Mouse (Mus musculus) fibroblast of lung, adult 2 months (primary cell): Measurements from ENCODE around the gene Ryr1.
"Not testable (repeated sequence)": the region's sequence is repeated elsewhere in the genome, so short reads cannot be mapped to it uniquely, and the experiment has no call there.

Source experiments
- DNase-seq: peaks from one replicate; pipeline ENCODE4 v3.0.0-alpha.2; 2011; ENCODE audit warnings: low read depth

Gene Ryr1

DNA sequence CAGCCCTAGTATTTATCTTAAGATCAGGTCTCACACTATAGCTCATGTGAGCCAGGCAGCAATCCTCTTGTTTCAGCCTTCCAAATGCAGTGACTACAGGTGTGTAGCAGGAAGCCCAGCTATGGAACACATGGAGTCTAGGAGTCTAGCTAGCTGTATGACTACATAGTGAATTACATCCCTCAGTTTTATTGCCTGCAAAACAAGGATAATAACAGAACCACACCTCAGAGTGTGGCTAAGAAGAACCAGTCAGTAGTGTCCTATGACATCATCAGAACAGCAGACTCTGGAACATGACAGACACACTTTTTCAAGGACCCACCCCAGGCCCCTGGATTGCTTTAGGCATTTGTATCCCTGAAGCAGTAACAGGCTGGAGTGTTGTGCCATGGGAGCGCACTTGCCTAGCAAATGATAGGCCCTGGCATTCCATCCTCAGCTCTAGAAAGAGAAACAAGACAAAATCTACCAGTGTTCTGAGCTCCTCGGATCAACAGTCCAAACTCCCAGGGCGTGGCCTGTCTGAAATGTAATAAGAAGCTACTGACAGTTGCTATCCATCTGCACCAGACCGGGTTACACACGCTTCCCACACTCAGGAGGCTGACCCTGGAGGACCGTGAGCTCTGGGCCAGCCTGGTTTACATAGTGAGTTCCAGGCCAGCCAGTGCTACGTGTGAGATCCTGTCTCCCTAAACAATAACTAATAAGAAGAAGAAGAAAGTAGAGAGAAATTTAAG, 21.8 kb upstream of the Ryr1 start:
- DNase-seq, result no peak

DNA sequence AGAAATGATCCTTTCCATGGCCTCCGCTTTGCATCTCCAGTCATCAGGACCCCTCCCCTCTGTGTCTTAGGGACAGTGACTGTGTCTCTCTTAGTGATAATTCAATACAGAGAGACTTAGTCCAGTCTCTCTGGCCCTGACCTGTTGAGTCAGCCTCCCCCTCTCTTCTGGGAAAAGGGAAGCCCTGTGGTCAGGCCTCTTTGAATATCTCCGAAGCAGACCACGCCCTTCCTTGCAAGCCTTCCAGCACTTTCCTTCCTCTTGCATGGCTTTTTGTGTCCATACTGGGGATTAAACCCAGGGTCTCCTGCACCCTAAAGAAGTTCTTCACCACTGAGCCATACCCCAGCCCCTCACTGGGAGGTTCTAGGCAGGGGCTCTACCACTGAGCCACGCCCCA, 19.0 kb upstream of the Ryr1 start:
- no peak for DNase-seq

DNA sequence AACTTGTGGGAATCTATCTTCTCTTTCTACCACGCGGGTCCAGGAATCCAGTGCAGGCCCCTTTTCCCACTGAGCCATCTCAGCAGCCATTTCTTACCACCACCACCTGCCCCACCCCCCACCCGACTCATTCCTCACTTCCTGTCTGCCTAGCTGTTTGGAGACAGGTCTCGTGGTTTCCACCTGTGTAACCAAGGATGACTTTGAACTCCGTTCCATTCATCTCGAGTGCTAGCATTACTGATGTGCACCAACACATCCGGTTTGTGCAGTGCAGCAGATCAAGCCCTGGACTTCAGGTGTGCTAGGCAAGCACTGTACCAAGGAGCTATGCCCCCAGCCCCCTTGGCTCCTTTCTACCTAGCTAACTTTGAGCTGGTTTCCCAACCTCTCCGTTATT, 16.4 kb upstream of the Ryr1 start:
- no peak for DNase-seq

DNA sequence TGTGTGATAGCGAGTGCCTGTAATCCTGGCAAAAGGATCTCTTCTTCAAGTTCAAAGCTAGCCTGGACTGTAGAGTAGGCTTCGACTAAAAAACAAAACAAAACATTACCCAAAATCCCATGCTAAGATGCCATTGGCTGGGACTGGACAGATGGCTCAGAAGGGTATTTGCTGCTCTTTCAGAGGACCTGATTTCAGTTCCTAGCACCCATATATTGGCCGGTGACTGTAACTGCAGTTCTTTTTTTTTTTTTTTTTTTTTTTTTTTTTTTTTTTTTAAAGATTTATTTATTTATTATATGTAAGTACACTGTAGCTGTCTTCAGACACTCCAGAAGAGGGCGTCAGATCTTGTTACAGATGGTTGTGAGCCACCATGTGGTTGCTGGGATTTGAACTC, 14.3 kb upstream of the Ryr1 start:
- not testable (repeated sequence) for DNase-seq

DNA sequence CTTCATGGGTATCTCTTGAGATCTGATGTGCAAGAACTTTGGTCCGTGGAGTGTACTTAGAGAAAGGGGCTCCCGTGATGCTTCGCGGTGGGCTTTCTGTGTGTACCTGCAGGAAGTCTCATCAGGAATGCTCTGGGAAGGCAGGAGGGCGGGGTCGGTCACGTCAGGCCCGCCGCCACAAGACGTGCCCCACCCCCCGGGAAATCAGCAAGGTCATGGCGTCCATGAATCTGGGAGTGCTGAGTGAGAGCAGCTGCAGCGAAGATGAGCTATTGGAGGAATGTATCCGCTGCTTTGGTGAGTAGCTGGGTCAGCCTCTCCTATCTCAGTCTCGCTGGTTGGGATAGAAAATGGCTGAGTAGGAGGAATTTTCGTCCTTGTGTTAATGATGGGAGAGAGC, 12.4 kb upstream of the Ryr1 start:
- no peak for DNase-seq

DNA sequence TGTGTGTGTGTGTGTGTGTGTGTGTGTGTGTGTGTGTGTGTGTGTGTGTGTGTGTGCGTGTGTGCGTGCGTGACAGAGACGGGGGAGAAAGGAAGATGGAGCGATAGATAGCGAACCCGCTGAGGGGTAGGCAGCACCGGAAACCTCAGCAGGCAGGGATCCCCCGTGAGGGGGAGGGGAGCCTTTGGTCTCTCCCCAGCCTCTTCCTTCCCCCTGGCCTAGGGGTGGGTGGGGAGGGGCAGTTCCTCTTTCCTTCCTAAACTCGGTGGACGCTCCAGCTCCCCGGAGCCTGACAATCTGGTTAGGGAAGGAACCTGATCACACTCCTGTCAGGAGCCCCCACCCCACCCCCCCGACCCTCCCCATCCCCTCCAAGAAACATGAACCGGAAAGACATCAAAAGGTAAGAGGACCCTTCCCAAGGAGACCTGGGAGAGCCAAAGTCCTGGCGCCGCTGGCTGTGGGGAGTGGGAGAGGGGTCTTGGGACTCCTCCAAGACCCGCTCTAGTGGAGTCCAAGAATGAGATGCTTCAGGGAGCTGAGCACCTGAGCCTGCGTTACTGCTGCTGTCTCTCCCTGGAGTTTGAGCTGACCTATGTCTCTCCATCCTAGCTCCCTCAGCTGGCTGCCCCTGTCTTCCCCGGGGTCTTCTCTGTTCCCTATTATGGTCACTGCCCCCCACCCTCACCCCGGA, 9.9 kb upstream of the Ryr1 start, which contains the start of gene Rasgrp4:
TSS of gene Rasgrp4 (plus strand) at position 159 of the 694 bp plus-strand sequence.
- DNase-seq, result no peak

DNA sequence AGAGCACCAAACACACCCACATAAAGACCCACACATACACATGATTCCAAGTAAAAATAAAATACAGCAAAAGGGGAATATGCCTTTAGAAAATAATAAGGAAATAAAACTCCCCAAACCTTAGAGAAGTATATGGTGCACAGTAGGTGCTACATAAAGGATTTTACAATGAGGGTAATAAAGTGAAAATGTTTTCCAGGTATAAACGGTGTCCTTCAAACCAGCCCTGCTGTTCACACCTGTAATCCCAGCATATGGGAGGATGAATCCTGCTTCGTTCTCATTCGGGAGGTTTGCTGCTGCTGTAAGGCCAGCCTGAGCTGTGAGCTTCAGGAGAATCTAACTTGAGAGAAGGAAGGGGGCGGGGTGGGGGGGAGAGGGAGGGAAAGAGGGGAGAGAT, 9.3 kb upstream of the Ryr1 start:
- no peak for DNase-seq

DNA sequence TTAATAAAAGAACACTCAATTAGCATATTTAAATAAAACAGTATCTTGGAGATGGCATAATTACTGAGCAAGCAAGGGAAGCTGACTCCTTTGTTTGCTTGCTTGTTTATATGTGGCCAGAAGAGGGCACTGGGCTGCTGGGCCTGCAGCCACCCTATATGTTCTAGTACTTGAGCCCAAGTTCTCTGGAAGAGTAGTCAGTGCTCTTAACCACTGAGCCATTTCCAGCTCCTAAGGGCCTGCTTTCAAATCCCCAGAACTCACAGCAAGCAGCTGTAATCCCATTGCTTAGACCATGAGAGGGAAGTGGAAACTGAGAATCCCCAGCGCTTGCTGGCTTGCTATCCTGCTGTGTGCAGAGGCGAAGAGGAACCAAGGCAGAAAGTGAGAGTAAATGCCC, 3.7 kb upstream of the Ryr1 start:
- no peak for DNase-seq

DNA sequence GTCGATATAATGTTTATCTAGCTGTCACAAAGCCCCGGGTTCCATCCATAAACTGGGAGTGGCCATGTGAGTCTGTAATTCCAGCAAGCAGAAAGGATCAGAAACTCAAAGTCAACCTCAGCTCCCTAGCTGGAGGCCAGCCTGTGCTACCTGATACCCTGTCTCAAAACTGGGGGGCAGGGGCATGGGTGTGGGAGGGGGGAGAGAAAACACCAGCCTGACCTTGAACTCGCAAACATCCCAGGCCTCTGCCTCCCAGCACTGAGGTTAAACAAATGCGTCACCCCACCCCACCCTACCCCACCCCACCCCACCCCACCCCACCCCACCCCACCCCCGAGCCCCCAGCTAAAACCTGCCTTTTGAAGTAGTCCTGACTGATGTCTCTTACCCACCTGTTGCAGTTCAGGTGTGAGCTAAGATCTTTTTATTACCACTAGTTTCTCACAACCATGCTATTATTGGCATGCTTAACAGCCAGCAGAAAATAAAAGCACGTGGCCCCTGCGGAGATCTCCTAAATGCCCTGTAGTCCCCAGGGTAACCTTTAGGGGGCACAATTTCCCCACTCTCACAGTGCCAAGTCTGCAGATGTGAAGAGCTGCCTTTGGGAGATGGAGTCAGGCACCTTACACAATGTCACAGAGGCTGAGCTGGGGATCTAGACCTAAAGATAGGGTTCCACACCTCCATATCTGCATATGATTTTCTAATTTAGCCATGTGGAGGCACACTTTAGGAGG, 1.4 kb upstream of the Ryr1 start:
- peak; percentile 30 for DNase-seq

DNA sequence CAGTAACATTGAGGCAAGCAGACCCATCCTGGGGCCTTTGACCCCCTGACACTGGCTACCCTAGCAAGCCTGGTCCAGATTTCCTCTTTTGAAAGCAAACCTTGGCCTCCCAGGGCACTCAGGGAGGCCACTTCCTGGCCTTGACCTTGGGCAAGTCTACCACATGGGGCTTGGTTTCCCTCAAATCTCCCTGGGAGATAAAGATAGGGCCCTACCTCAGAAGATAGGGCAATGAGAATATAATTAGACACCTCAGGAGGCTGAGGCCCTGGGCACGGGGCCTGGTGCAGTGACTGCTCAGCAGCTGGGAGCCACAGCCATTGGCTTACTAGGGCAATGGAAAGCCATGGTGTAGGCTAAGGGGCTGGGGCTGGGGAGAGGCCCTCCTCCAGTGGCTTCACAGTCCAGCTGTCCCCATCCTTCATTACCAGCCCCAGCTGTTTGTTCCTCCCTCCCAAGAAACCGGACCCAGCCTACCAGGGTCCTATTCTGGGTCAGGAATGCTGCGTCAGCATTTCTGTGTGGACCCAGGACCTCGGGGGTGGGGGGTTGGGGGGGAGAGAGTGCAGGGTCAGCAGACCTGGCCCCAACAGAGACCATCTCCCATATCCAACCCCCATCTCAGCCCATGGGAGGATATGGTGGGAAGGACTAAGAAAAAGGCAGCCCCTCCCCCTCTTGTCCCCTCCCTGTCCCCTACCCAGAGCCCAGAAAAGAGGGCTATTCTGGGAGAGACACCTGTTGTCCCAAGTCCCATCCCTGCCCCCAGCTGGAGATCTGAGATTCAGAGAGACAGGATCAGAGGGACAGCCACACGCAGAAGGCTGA, 1.2 kb downstream of the Ryr1 start:
- no peak for DNase-seq

DNA sequence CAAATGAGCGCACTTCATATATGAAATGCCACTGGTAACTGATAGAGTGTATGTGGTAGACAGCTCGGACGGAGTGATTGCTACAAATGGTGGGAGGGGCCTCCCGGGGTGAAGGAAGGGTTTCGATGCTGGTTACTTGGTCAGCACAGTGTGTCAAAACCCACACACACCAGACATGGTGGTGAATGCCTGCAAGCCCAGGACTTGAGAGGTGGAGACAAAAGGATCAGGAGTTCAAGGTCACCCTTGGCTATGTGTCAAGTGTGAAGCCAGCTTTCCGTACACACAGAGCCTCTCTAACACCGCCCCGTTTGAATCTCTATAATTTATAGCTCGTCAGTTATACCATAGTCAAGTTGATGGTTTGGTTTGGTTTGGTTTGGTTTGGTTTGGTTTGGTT, 2.2 kb downstream of the Ryr1 start:
- DNase-seq, result no peak

DNA sequence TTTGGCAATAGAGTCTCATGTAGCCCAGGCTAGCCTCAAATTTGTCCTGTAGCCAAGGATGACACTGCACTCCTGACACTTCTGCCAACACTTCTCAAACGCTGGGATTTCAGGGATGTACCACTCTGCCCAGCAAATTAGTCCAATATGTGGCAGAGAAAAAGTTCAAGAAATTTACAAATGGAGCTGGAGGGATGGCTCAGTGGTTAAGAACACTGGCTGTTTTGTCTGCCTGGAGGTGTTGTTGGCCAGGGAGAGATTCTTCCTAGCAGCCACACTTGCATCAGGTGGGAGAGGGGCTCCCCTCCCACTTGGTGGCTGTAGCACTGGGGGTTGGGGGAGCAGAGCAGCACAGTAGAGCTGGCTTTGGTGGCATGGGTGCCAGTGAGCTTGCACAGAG, 5.5 kb downstream of the Ryr1 start:
- no peak for DNase-seq

DNA sequence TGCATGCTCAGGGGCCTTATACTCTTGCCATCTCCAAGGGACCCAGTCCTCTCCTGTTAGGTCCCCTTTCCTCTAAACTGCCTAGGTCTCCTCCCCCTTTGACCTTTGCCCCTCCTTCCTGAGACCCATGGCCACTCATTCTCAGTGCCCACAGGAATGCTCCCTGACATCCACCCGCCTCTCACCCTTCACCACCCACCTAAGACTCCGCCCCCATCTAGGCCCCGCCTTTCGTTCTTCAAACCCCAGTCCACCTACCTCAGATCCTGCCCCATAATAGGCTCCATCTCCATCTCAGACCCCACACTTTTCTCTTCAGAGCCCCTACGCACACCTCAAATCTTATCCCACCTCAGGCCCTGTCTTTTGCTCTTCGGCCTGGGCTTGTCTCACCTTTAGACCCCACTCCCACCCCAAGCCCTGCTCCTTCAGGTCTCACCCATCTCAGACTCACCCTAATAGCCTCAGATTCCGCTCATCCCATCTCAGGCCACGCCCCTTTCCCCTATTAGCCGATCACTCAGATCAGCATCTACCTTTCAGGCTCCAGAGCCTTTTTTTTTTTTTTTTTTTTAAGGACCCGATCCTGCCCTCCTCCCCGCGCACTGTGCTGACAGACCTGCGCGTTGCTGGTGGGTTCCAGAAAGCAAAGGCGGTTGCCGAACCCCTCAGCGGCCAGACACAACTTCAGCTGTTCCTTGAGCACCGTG, 6.7 kb downstream of the Ryr1 start:
- DNase-seq, result no peak

DNA sequence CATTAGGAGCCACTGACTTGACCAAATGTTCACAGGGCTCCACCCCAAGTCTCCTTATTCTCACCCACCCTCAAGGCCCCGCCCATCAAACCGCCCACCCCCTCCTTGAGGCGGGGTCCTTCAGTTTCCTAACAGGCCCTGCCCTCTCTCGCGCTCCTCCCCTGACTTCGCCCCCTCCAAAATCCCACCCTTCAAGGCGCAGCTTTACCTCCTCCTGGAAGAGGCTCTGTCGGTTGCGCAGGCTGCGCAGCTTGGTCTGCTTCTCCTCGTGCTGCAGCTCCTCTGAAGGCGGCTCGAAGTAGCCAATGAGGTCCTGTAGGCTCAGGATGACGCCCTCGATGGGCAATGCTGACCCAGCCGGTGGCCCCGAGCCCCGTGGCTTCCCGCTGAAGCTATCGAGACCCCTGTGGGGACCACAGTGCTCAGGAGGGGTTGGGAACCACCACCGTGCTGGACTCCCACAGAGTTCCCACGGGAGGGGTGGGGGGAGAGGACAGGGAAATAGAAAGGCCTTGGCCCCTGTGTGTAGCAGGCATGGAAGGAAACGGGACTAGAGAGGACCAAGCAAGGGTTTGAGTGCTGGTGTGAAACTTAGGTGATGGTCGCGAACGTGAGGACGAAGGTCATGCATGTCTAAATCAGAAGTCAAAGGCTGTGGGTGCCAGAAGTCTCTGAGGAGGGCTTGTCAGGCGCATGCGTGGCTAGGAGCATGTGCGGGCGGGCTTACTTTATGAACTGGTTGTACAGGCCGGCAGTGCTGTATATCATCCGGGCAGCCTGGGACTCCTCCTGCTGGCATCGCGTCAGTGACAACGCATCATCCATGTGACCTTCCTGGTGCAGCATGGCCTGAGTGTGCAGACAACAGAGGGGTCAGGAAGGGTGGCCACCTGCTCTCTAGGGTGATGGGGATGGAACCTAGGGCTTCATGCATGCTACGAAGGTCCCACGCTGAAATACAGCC, 15.7 kb downstream of the Ryr1 start:
- DNase-seq, result no peak

DNA sequence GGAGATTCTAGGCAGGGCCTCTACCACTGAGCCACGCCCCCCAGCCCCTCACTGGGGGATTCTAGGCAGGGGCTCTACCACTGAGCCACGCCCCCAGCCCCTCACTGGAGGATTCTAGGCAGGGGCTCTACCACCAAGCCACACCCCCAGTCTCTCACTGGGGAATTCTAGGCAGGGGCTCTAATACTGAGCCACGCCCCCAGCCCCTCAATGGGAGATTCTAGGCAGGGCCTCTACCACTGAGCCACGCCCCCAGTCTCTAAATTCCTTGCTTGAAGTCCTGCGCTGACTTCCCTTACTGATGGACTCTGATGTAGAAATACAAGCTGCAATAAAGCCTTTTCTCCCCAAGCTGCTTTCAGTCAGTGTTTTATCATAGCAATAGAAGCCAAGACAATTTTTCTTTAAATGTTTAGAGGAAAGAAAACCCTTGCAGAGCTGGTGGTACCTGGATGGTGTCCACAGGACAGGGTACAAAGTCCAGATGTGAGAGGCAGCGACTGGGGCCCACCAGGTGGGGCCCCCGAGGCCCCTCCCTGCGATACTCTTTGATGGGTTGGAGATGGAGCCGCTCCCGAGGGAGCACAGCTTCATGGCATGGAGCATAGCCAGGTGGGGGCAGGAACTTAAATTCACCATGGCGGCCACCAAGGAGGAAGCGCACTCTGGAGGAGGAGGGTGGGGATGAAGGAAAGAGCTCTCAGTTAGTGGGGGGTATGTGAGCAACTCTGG, 23.5 kb downstream of the Ryr1 start:
- no peak for DNase-seq

DNA sequence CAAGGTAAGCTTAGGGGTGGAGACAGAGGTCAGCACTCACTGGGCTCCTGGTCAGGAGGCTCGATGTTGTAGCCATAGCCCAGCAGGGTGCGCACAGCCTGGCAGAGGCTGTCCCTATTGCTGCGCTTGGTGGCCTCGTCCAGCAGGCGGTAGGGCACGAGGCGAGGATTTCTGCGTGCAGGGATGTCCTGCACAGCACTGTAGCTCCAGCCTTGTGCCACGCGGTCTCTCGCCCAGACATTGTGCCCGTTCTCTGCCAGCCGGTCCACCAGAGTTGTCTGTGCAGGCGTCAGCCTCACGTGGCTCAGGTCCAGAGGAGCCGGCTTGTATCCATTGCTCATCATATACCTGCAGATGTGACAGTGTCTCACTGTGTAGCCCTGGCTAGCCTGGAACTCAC, 27.8 kb downstream of the Ryr1 start:
- no peak for DNase-seq

DNA sequence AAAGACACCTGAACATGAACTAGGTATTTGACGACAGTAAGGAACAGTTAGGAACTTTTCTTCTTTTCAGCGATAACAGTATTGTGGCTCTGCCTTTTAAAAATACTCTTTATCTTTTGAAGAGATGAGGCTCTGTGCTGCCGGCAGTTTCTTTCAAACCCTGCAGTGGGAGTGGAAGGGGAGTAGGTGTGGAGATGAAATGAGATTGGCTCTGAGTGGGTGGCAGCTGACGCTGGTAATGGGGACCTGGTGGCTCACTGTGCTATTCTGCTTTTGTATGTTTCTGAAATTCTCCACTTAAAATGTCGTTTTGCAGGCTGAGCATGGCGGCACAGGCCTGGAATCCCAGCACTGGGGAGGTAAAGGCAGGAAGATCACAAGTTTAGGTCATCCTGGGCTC, 36.2 kb downstream of the Ryr1 start:
- no peak for DNase-seq

DNA sequence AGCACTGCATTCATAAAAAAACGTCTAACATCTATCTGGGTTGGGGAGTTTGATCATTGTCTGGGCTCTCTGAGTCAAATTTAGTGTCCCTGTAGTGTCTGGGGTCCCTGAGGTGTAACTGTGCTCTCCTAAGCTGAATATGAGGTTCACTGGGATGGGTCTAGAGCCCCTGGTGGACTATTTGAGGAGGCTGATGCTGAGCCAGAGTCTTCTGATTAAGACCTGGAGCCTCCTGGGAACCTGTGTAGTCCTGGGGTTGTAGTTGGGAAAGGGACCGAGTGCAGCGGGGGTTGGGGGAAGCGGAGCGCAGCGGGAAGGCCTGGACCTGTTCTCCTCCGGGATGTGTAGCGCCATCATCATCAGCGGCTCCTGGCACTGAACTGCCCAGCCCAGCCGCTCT, 38.1 kb downstream of the Ryr1 start:
- DNase-seq, result no peak

DNA sequence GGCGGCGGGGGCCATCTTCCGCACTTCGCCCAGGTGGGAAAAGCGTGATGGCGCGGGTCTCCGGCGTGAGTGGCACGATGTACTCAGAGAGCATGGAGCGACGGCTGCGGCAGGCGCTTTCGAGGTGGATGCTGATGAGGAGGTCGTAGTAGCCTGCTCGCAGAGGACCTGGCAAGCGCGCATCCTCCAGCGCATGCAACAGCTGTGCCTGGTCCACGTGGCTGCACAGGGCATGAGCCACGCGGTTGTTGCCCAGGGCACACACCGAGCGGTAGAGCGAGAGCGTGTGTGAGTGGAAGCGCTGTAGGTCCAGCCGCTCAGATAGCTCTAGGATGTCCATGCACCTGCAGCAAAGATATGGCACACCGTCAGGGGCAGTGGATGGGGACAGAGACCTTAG, 39.0 kb downstream of the Ryr1 start:
- DNase-seq, result no peak

DNA sequence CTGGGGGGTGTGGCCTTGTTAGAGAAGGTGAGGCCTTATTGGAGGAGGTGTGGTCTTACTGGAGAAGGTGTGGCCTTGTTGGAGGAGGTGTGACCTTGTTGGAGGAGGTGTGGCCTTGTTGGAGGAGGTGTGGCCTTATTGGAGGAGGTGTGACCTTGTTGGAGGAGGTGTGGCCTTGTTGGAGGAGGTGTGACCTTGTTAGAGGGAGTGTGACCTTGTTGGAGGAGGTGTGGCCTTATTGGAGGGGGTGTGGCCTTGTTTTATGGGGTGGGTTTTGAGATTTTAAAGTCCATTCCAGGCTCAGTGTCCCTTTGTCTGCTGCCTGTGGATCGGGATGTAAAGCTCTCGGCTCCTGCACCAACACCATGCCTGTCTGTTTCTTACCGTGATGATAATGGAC, 40.6 kb downstream of the Ryr1 start:
- DNase-seq, result no peak
